Mouse (Mus musculus) large intestine, adult 2 months (tissue): ENCODE measurements around the gene Dclk1. TPM values are rescaled to one million over a fixed set of nuclear protein-coding genes. Genes with fewer than 3 reads are reported as not detected.

Experiments
- DNase-seq: peaks from one replicate; pipeline ENCODE4 v3.0.0-alpha.2; 2012; ENCODE audit warnings: low read depth, low spot score
- WGBS: fragments of 180-500 bp; shearing (Covaris S2); methylation state at CpG from one replicate; pipeline ENCODE4 v1.1.7; 2018; 5-methylcytosine and 5-hydroxymethylcytosine counted together
- polyA plus RNA-seq: library from polyadenylated mRNA; depleted of rRNA; stranded (reverse); fragments of >200 nt; gene quantifications from 2 replicates; pipeline ENCODE4 v1.2.3, GENCODE M21; 2012

Gene Dclk1
- polyA plus RNA-seq, 1 experiment = 1.9 TPM

DNA sequence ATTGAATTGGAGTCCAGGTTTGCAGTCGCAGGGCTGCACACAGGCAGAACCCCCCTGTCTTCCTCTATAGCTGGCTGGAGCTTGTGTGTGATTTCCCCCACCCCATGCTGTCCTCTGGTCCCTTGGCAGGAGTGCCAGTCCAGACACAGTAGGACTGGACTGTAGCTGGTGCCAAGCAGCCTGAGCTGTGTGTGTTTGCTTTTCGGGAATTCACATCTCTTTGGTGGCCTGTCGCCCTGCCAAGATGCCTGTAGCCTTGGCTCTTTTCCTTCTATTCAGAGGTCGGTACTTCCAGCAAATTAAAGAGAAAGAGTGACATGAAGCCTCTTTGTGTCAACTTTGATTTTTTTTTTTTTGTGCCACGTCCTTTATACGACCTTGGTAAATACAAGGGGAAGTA lies 6.3 kb downstream of the Dclk1 start:
- WGBS = 35% methylated on average over 6 of the region's 6 CpGs
- no peak for DNase-seq

GRCm38 (mm10) chr3:55250631-55251030 lies 8.5 kb downstream of the Dclk1 start:
- WGBS = 86% methylated on average over 2 of the region's 2 CpGs
- DNase-seq = no peak

- DNase-seq = no peak
- WGBS = 65% methylated on average over 7 of the region's 7 CpGs
Measured at GRCm38 (mm10) chr3:55260139-55260538, 18.0 kb downstream of the Dclk1 start.

DNA sequence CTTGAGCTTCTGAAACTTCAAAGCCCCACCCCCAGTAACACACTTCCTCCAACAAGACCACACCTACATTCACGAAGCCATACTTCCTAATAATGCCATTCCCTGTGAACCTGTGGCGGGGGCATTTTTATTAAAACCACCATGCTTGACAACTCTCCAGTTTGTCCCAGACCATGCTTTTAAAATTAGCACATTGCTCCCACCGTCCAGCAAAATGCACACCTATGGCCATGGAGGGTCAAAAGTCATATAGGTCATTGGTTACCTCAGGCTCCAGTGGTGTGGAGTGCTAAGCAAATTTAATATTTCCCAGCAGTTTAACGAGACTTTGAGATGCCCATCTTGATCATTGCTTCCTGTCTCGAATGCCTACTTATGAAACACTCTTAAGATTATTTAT lies 23.9 kb downstream of the Dclk1 start:
- no peak for DNase-seq
- WGBS = 87% methylated on average over 5 of the region's 5 CpGs

DNA sequence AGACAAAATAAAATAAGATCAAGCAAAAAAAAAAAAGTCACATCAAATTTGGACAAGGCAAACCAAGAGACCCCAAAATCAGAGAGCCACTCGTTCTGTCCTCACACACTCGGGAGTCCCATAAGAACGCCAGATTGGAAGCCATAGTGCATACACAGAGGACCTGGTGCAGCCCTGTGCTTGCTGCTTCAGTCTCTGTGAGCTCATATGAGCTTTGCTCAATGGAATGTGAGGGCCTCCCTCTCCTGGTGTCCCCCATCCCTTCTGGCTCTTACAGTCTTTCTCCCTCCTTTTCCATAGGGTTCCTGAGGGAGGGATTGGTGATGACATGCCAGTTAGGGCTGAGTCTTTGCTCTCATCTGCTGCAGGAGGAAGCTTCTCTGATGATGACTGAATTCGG lies 27.6 kb downstream of the Dclk1 start:
- WGBS = 73% methylated on average over 4 of the region's 4 CpGs
- DNase-seq = no peak

DNA sequence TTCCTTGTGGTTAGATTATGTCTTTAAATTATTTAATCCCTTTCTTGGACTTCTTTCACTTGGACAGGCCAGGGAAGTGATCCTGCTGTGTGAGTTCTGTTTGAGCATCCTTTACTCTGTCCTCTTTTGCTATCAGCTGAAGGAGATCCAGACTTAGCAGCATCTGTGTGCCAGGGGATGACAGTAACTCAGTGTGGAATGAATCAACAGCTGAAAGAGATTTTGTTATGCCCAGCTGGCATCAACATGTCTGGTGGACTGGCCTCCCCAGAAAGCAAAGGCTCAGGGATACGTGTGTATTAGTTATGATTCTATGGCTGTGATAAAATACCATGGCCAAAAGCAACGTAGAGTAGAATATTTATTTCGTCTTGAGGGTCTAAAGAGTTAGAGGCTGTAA lies 28.2 kb downstream of the Dclk1 start:
- WGBS = 80% methylated on average over 3 of the region's 3 CpGs
- no peak for DNase-seq

DNA sequence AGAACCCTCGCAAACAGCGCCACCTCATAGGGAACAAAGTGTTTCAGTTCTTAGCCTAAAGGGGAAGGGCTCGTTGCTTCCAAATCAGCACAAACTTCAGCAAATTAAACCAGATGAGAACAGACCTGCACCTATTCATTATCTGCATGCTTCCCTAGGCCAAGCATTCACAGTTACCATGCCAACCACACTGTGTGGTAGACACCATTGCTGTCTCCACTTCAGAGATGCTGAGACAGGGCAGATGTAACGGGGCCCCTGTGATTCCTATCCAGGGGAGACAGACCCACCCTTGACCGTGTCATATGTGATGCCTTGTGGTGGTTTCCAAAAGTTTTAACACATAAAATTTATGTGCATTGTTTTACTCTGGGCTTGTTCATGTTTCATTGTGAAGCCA lies 28.8 kb downstream of the Dclk1 start:
- 81% methylated on average over 5 of the region's 5 CpGs for WGBS
- DNase-seq = no peak

- DNase-seq = no peak
- WGBS = 80% methylated on average over 6 of the region's 6 CpGs
Measured at GRCm38 (mm10) chr3:55272536-55272935, 30.4 kb downstream of the Dclk1 start.

DNA sequence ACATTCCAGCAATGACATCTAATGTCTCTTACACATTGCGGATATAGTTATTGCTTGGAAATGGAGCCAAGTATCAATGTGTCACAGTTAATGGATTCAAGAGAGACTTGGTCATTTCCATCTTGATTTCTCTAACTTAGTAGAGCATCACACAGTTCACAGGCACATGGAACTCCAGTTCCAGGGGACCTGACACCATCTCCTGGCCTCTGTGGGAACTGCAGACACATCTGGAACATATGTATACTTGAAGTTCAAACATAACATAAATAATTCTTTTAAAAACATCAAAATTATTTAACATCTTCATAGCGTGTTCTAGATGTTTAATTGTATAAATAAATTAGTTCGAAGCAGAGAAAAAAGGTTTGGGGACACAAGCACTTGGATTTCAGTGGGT lies 34.3 kb downstream of the Dclk1 start:
- DNase-seq = no peak
- 73% methylated on average over 3 of the region's 3 CpGs for WGBS

- 79% methylated on average over 1 of the region's 1 CpGs for WGBS
- no peak for DNase-seq
Measured at GRCm38 (mm10) chr3:55276851-55277250, 34.7 kb downstream of the Dclk1 start.

GRCm38 (mm10) chr3:55277829-55278228 lies 35.7 kb downstream of the Dclk1 start:
- WGBS = 60% methylated on average over 1 of the region's 1 CpGs
- no peak for DNase-seq

DNA sequence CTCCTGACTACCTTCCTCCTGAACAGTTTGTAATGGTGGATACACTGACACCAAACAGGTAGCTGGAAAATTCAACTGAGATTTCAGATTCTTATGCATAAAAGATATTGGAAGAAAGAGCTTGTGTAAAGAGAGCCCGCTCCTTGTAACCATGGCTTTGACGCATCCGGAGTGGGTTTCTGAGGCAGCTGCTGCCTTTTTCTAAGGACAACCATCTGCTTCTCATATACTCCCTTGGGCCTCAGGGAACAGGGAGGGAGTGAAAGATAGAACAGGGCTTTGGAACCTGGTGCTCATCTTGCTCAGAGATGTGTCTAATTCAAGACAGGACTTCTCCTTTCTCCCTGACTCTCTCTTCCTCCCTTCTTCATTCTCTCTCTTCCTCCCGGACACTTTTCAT lies 37.8 kb downstream of the Dclk1 start:
- 85% methylated on average over 4 of the region's 4 CpGs for WGBS
- DNase-seq = no peak

DNA sequence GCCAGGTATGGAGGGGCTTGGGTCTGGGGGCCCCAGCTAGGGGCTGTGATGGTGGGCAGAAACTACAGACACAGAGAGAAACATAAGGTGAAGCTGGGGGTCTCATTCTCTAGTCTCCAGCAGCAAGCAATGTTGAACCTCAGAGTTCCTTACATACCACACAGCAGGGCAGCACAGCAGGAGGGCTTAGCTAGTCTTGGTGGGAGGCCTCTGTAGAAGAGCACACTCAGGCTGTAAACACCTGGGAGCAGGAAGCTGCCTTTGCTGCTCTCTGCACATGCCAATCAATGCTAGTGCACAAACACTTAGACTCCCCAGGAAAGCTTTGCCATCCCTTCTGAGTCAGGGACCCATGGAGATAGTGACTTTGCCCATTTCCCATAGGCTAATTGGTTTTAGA lies 38.3 kb downstream of the Dclk1 start:
- DNase-seq = no peak

- DNase-seq = no peak
- WGBS = 41% methylated on average over 3 of the region's 3 CpGs
Measured at GRCm38 (mm10) chr3:55284215-55284614, 42.1 kb downstream of the Dclk1 start.

DNA sequence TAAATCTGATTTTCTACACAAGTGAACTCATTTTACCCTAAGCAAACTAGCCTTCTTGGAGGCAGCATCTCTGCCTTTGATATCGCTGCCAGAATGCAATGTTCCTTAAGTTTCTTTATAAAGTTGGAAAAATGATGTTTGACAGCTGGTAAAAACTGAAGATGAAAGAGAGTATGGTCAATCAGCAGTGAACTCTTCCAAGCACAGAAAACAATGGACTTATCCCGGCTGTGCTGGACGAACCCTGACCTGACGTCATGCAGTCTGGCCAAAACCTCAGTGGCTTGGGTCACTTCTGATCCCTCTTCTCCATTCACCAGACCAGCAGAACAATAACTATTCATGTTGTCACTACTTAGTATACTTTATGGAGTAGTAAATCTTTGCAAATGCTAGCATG lies 46.6 kb downstream of the Dclk1 start:
- DNase-seq = no peak
- WGBS = 69% methylated on average over 4 of the region's 4 CpGs

DNA sequence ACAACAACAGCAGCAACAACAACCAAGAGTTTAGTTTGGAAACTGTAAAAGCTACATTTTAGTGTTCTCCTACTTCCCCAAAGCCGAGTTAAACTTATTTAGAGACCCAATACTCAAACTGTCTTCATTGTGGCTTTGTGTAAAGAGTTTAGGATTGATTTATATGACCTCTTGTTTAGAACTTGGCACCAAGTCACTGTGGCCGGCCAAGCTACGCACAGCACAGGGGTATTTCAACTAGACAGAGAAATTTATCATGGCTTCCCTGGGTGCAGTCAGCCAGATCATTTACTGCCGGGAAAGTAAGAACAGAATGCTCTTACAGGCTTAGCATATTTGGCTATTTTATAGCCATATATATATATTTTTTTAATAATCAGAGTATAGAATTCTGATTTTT lies 49.8 kb downstream of the Dclk1 start:
- DNase-seq = no peak
- WGBS = 40% methylated on average over 4 of the region's 4 CpGs

- 71% methylated on average over 10 of the region's 10 CpGs for WGBS
- DNase-seq = no peak
Measured at GRCm38 (mm10) chr3:55292783-55293430, 50.7 kb downstream of the Dclk1 start.

DNA sequence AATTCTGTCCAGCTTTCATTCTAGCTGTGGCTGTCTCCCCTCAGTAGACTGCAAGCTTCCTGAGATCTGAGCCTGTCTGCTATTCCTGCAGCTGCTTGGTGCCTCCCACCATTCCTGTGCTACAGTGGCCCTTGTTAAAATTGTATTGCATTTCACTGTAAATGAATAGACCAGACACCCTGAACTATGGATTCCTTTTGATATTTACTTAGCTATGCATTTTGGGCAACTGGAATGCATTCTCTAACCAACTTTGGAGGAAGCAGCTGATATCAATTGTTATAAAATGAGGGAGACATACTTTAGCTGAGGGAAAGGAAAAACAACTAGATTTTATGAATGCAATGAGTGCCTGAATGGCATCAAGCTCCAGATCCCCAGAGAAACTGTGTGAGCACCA lies 63.5 kb downstream of the Dclk1 start:
- DNase-seq = no peak

DNA sequence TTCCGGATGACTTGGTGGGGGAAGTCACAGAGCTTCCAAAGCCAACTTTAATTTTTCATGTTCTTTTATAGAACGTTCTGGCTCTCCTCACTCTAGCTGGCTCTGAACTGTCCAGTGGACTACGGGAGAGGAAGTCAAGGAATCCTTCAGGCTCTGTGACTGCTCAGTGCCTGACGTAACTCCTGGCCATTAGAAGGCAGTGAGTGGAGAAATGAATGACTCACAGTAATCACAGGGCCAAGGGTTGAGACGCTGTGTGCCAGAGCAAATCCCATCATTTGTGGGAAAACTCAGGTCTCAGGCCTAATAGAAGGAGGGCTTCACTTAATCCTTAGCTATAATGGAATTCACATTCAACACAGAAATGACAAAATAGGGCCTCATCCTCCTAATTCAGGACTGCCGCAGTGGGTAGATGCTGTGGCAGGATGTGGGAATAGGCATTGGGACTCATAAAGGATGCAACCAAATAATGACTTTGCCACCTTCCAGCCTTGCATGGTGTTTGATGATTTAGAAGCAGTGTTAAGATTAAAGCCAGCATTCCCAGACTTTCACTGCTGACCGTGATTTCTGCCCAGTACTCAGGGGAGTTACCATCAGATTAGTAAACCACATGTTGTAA lies 65.5 kb downstream of the Dclk1 start:
- no peak for DNase-seq
- WGBS = 60% methylated on average over 7 of the region's 7 CpGs

DNA sequence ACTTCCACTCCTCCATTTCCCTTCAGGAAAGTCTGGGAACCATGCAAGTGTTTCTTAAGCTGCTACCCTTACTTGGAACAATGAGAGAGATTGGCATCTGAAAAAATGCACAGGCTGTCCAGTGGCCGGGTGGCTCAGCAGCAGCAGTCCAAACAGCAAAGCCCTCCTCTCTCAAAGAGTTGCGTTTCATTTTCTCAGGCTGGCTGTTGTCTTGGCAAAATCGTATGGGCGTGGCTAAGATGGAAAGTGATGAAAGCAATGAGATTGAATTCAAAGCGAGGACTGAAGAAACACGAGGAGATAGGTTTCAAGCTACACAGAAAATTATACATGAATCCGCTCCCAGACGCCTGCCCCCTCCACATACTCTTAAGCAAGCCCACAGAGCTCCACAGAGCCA lies 67.8 kb downstream of the Dclk1 start:
- DNase-seq = no peak
- 65% methylated on average over 8 of the region's 8 CpGs for WGBS

- WGBS = 79% methylated on average over 8 of the region's 8 CpGs
- DNase-seq = no peak
Measured at GRCm38 (mm10) chr3:55315827-55316226, 73.7 kb downstream of the Dclk1 start.

- WGBS = 76% methylated on average over 1 of the region's 1 CpGs
Measured at GRCm38 (mm10) chr3:55318021-55318420, 75.9 kb downstream of the Dclk1 start.

More at GRCm38 (mm10) chr3:55318021-55318420, 75.9 kb downstream of the Dclk1 start:
- DNase-seq = no peak
